Mouse (Mus musculus) ES-E14 (cell line): ENCODE measurements around the gene Capn10.

Source experiments
- HCFC1 ChIP-seq: IDR thresholded peaks from 2 replicates; pipeline ENCODE4 v1.6.1; 2012; ENCODE audit warnings: low read length, inconsistent platforms, borderline replicate concordance; ENCODE audit not compliant: insufficient read depth
- ZC3H11A ChIP-seq: IDR thresholded peaks from 2 replicates; pipeline ENCODE4 v1.6.1; 2012; ENCODE audit warnings: low read depth, mild to moderate bottlenecking, inconsistent platforms, low read length, borderline replicate concordance

GRCm38 (mm10) chr1:92907632-92908360 is 26.4 kb upstream of the Capn10 start:
- TF ChIP-seq HCFC1 (no peak), ZC3H11A (no peak)
